Mouse (Mus musculus) lung, adult 2 months (tissue): ENCODE results near the gene Rtn4rl1.

ENCODE experiments used
- CTCF ChIP-seq: fragments of 200-500 bp; IDR thresholded peaks from 2 replicates; pipeline ENCODE4 v1.5.1; 2011; ENCODE audit warnings: mild to moderate bottlenecking, low read length, control low read depth; ENCODE audit not compliant: insufficient read depth
- POLR2A ChIP-seq: fragments of 200-500 bp; IDR thresholded peaks from 2 replicates; pipeline ENCODE4 v1.6.1; 2011; ENCODE audit warnings: low read depth, mild to moderate bottlenecking, control low read depth, low read length, borderline replicate concordance; ENCODE audit errors: extremely low read depth

DNA sequence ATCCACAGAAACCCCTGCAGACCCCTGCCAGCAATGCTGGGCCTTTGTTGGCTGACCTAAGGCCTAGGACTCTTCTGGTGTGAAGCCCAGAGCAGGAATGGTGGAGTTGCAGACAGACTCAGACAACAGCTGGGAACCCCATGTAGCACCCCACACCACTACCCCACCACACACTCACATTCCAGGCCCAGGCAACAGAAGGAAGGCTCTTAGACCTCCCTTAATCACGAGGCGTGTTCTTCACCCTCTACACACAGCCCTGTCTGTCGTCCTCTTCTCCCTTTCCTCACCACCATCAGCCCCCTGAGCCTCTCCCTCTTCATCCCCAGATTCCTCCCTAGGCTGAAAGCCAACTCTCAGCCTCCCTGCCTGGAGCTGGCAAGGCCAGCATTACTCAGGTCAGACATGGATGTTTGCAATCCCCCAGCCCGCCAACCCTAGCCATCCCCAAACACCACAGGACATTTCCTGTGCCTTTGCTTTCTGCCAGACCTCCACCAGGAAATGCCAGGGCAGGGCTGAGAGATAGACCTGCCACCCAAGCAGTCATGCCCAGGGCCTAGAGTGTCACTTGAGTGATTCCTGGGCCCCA is 32.1 kb upstream of the Rtn4rl1 start:
- TF ChIP-seq CTCF (no peak), POLR2A (no peak)
